Mouse (Mus musculus): Measurements from ENCODE around the gene Iqsec1. TPM values are rescaled to one million over a fixed set of nuclear protein-coding genes. Genes with fewer than 3 reads are reported as not detected.

Gene Iqsec1
- total and polyA plus RNA-seq, 3 experiments, result 17.0 to 90.4 (median 83.5) TPM

DNA sequence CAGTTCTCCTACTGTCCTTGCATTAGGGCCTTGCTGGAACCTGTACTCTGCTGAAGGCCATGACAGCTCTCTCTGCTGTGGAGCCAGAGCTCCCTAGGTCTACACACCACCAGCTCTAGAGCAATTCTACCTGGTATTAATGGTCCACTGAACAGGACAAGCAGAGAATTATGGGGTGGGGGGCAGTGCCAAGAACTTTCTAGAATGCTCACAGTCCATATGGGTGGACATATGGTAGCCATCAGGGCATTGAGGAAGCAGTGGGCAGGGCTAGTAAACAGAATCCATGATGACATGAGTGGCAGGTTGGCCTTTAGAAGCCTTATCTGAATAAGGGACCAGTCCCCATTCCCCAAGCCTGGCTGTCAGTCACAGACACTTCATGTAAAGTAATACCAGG is 197.6 kb downstream of the Iqsec1 start:
- no peak for DNase-seq (ENCODE audit: extremely low read depth)
- TF ChIP-seq BHLHE40 (IDR thresholded peaks at IDR 0.05; ENCODE audit: low read depth, low read length) (no peak), SIN3A (IDR thresholded peaks at IDR 0.05; ENCODE audit: low read length) (no peak), ETS1 (conservative IDR thresholded peaks at IDR 0.05; ENCODE audit: low read depth, low read length) (no peak), UBTF (IDR thresholded peaks at IDR 0.05; ENCODE audit: low read depth, low read length) (no peak), MAZ (IDR thresholded peaks at IDR 0.05; ENCODE audit: low read depth, low read length) (no peak), CTCF (conservative IDR thresholded peaks at IDR 0.05 in 1 of 2, IDR thresholded peaks at IDR 0.05 in 1 of 2; ENCODE audit: low read depth in 2 of 2, low read length in 2 of 2) (no peak), CHD1 (IDR thresholded peaks at IDR 0.05; ENCODE audit: low read depth, low read length) (no peak), MEF2A (IDR thresholded peaks at IDR 0.05; ENCODE audit: borderline replicate concordance, low read depth, low read length) (no peak), MAFK (IDR thresholded peaks at IDR 0.05; ENCODE audit: insufficient replicate concordance, low read length) (no peak), HCFC1 (IDR thresholded peaks at IDR 0.05; ENCODE audit: low read depth, low read length) (no peak), MAX (IDR thresholded peaks at IDR 0.05; ENCODE audit: low read length) (no peak), TCF12 (IDR thresholded peaks at IDR 0.05; ENCODE audit: low read depth, low read length) (no peak), PAX5 (IDR thresholded peaks at IDR 0.05; ENCODE audit: low read length) (no peak), JUND (conservative IDR thresholded peaks at IDR 0.05; ENCODE audit: low read depth, low read length) (no peak), KAT2A (IDR thresholded peaks at IDR 0.05; ENCODE audit: insufficient replicate concordance, low read length) (no peak), MYC (IDR thresholded peaks at IDR 0.05; ENCODE audit: low read depth, low read length) (no peak)

GRCm38 (mm10) chr6:90789520-90789919 is 199.0 kb downstream of the Iqsec1 start:
- in situ Hi-C loops (cut with MboI; ENCODE audit: low pct_ligation_motif_present, low pct_unique_long_range_greater_than_20kb, low sequenced_read_pairs) (no loop called here), dilution Hi-C loops (cut with MboI; ENCODE audit: extremely low pct_ligation_motif_present, extremely low pct_unique_long_range_greater_than_20kb, low sequenced_read_pairs) (no loop called here)
- Histone ChIP-seq H3K4me2 (ENCODE audit: insufficient read depth, low read depth, poor library complexity, severe bottlenecking) (no peak overlapping the region), H3K27ac (ENCODE audit: insufficient read depth, low read depth) (no peak overlapping the region), H3K27me3 (replicated peaks) (no peaks in the 10 kb centered on the region), H3K4me1 (ENCODE audit: control insufficient read depth in 1 of 2, insufficient read depth in 2 of 2) (peaks cover 7 to 16% of the 10 kb centered on the region in 2 experiments), H3K4me3 (replicated peaks in 1 of 3; ENCODE audit: low read depth in 2 of 3, low read length in 2 of 3, poor library complexity in 1 of 3) (no peak overlapping the region), H3K9me3 (replicated peaks; ENCODE audit: low read length) (peaks cover 4% of the 10 kb centered on the region), H3K79me2 (replicated peaks; ENCODE audit: control insufficient read depth, extremely low read depth, insufficient read depth, poor library complexity, severe bottlenecking) (no peaks in the 10 kb centered on the region), H3K36me3 (replicated peaks in 1 of 2; ENCODE audit: control insufficient read depth in 1 of 2, insufficient read depth in 1 of 2, low read length in 1 of 2) (no peaks in the 10 kb centered on the region), H3K9ac (ENCODE audit: insufficient read depth, low read depth) (no peak overlapping the region)
- no peak for DNase-seq (ENCODE audit: extremely low read depth)
- no peak for TF ChIP-seq GABPA (IDR thresholded peaks at IDR 0.05; ENCODE audit: insufficient replicate concordance, low read depth, low read length)
- no peak for TF ChIP-seq ZC3H11A (IDR thresholded peaks at IDR 0.05; ENCODE audit: low read depth, low read length)
- no peak for TF ChIP-seq RCOR1 (conservative IDR thresholded peaks at IDR 0.05; ENCODE audit: low read depth, low read length)
- TF ChIP-seq MAFK (IDR thresholded peaks at IDR 0.05; ENCODE audit: insufficient replicate concordance, low read length), result no peak
- no peak for TF ChIP-seq NRF1 (IDR thresholded peaks at IDR 0.05; ENCODE audit: low read depth, low read length)
- no peak for TF ChIP-seq UBTF (IDR thresholded peaks at IDR 0.05; ENCODE audit: low read depth, low read length)

More for the DNA sequence above, 197.6 kb downstream of the Iqsec1 start:
- in situ Hi-C loops (cut with MboI; ENCODE audit: low pct_ligation_motif_present, low pct_unique_long_range_greater_than_20kb, low sequenced_read_pairs) (no loop called here), dilution Hi-C loops (cut with MboI; ENCODE audit: extremely low pct_ligation_motif_present, extremely low pct_unique_long_range_greater_than_20kb, low sequenced_read_pairs) (no loop called here)
- Histone ChIP-seq H3K9ac (ENCODE audit: insufficient read depth, low read depth) (no peak overlapping the region), H3K4me3 (replicated peaks in 1 of 3; ENCODE audit: low read depth in 2 of 3, low read length in 2 of 3, poor library complexity in 1 of 3) (no peak overlapping the region), H3K27ac (ENCODE audit: insufficient read depth, low read depth) (no peak overlapping the region), H3K9me3 (replicated peaks; ENCODE audit: low read length) (peaks cover 4% of the 10 kb centered on the region), H3K4me2 (ENCODE audit: insufficient read depth, low read depth, poor library complexity, severe bottlenecking) (no peak overlapping the region), H3K4me1 (ENCODE audit: control insufficient read depth in 1 of 2, insufficient read depth in 2 of 2) (peaks cover 7 to 16% of the 10 kb centered on the region in 2 experiments), H3K79me2 (replicated peaks; ENCODE audit: control insufficient read depth, extremely low read depth, insufficient read depth, poor library complexity, severe bottlenecking) (no peaks in the 10 kb centered on the region), H3K27me3 (replicated peaks) (no peaks in the 10 kb centered on the region), H3K36me3 (replicated peaks in 1 of 2; ENCODE audit: control insufficient read depth in 1 of 2, insufficient read depth in 1 of 2, low read length in 1 of 2) (no peaks in the 10 kb centered on the region)
